Mouse (Mus musculus) heart, embryonic 13.5 days (tissue): ENCODE results near the gene Sept5. TPM values are rescaled to one million over a fixed set of nuclear protein-coding genes. Genes with fewer than 3 reads are reported as not detected.

Source experiments
- ATAC-seq: fragments of 200-750 bp; cut with Nextera tagmentation; 2 replicates; pipeline ENCODE4 v1.8.0; 2017; ENCODE audit warnings: moderate TSS enrichment; ENCODE audit not compliant: insufficient number of reproducible peaks, low FRiP score, low TSS enrichment; ENCODE audit errors: extremely low read depth
- H3K27ac ChIP-seq: fragments of 300-500 bp; sonication (generic); replicated peaks from 2 replicates; pipeline ENCODE4 v1.5.1; 2015; ENCODE audit warnings: moderate library complexity, mild to moderate bottlenecking, inconsistent platforms
- H3K27me3 ChIP-seq: fragments of 300-500 bp; sonication (generic); replicated peaks from 2 replicates; pipeline ENCODE4 v1.6.1; 2015; ENCODE audit warnings: mild to moderate bottlenecking, inconsistent platforms
- H3K36me3 ChIP-seq: fragments of 300-500 bp; sonication (generic); 2 replicates; pipeline ENCODE4 v1.6.1; 2015; ENCODE audit warnings: mild to moderate bottlenecking, inconsistent platforms
- H3K4me1 ChIP-seq: fragments of 300-500 bp; sonication (generic); 2 replicates; pipeline ENCODE4 v1.6.1; 2015; ENCODE audit warnings: inconsistent platforms
- H3K4me2 ChIP-seq: fragments of 300-500 bp; sonication (generic); 2 replicates; pipeline ENCODE4 v1.6.1; 2015; ENCODE audit warnings: inconsistent platforms, mild to moderate bottlenecking, moderate library complexity
- H3K4me3 ChIP-seq: fragments of 300-500 bp; sonication (generic); 2 replicates; pipeline ENCODE4 v1.5.1; 2015; ENCODE audit warnings: moderate library complexity, mild to moderate bottlenecking, inconsistent platforms
- H3K9ac ChIP-seq: fragments of 300-500 bp; sonication (generic); 2 replicates; pipeline ENCODE4 v1.6.1; 2015; ENCODE audit warnings: inconsistent platforms, mild to moderate bottlenecking, moderate library complexity
- H3K9me3 ChIP-seq: fragments of 300-500 bp; sonication (generic); 2 replicates; pipeline ENCODE4 v1.6.1; 2016; ENCODE audit warnings: inconsistent platforms
- WGBS: fragments of 180-500 bp; shearing (Covaris S2); methylation state at CpG from one replicate; pipeline ENCODE4 v1.1.7; 2015; ENCODE audit warnings: mixed read lengths; 5-methylcytosine and 5-hydroxymethylcytosine counted together
- polyA plus RNA-seq: library from polyadenylated mRNA; unstranded; fragments of >200 nt; fragmentation: Nextera tagmentation; extraction: Ambion mirVana; gene quantifications from 2 replicates; pipeline ENCODE4 v1.2.1, GENCODE M21; 2015

Gene Sept5
- polyA plus RNA-seq, 1 experiment from 2014 or later = 8.8 TPM

GRCm38 (mm10) chr16:18581050-18581622 lies 48.6 kb downstream of the Sept5 start:
- ATAC-seq = no peak
- 12% methylated on average over 21 of the region's 21 CpGs for WGBS
- no peaks in the 10 kb centered on the region for H3K36me3 ChIP-seq
- H3K27ac ChIP-seq = no peak overlapping the region
- peaks cover 29% of the 10 kb centered on the region for H3K4me1 ChIP-seq
- peak overlapping the region; percentile 51 for H3K9ac ChIP-seq
- no peaks in the 10 kb centered on the region for H3K9me3 ChIP-seq
- H3K4me3 ChIP-seq = peak overlapping the region; percentile 52
- peak overlapping the region; percentile 77 for H3K4me2 ChIP-seq
- peaks cover 93% of the 10 kb centered on the region for H3K27me3 ChIP-seq

- Histone ChIP-seq H3K4me3 (no peak overlapping the region), H3K9ac (no peak overlapping the region), H3K36me3 (no peaks in the 10 kb centered on the region), H3K9me3 (no peaks in the 10 kb centered on the region), H3K4me2 (no peak overlapping the region), H3K27ac (no peak overlapping the region), H3K4me1 (peaks cover 23% of the 10 kb centered on the region), H3K27me3 (peaks cover 90% of the 10 kb centered on the region)
- 20% methylated on average over 2 of the region's 2 CpGs for WGBS
- ATAC-seq = no peak
Observed at GRCm38 (mm10) chr16:18580389-18580788, 49.4 kb downstream of the Sept5 start.

- ATAC-seq = no peak
Observed at GRCm38 (mm10) chr16:18577599-18578160, 52.1 kb downstream of the Sept5 start.

DNA sequence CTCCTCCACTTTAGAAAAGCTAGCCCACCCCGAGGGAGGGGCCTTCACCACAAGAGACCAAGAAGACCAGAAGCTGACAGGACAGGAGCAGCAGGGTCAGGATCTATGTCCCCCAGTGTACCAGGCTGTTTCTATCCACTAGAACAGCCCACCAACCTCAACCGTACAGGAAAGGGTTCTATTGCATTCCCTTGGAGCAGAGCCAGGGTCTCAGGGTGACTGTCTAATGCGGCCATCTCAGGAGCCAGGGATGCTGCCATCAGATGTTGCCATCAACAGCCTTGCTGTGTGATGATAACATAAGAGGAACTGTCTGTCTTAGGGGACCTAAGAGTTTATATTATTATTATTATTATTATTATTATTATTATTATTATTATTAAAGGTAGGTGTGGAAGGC lies 52.7 kb downstream of the Sept5 start:
- Histone ChIP-seq H3K27me3 (peaks cover 68% of the 10 kb centered on the region), H3K4me3 (no peak overlapping the region), H3K4me1 (peaks cover 16% of the 10 kb centered on the region), H3K4me2 (no peak overlapping the region), H3K27ac (no peak overlapping the region), H3K9ac (no peak overlapping the region), H3K9me3 (no peaks in the 10 kb centered on the region), H3K36me3 (no peaks in the 10 kb centered on the region)
- 30% methylated on average over 3 of the region's 3 CpGs for WGBS
- no peak for ATAC-seq

More at GRCm38 (mm10) chr16:18577599-18578160, 52.1 kb downstream of the Sept5 start:
- Histone ChIP-seq H3K27me3 (peaks cover 74% of the 10 kb centered on the region), H3K9me3 (no peaks in the 10 kb centered on the region), H3K4me2 (no peak overlapping the region), H3K36me3 (no peaks in the 10 kb centered on the region), H3K27ac (no peak overlapping the region), H3K9ac (no peak overlapping the region; the same call in 1 of the 2 replicates), H3K4me3 (no peak overlapping the region), H3K4me1 (peaks cover 22% of the 10 kb centered on the region)
- 24% methylated on average over 5 of the region's 5 CpGs for WGBS

DNA sequence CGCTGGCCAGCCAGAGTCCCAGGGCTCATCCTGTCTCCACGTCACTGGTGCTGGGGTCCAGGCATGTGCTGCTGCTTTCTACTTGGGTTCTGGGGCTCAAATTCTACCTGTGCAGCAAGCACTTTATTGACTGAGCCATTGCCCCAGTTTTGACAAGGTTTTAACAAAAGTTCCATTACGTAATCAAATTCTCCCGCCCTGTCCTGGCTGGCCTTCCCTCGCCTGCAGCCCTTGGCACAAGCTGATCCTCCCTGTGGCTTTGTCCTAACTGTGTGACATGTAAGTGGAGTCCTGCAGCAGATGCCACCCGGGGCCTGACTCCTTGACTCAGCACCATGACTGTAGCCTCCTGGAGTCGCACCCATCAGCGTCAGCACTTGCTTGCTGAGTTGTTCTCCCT lies 55.6 kb downstream of the Sept5 start:
- 61% methylated on average over 8 of the region's 8 CpGs for whole genome bisulfite sequencing
- no peaks in the 10 kb centered on the region for H3K4me1 ChIP-seq
- peaks cover 39% of the 10 kb centered on the region for H3K27me3 ChIP-seq
- H3K9ac ChIP-seq = no peak overlapping the region
- no peak overlapping the region for H3K27ac ChIP-seq
- H3K4me2 ChIP-seq = no peak overlapping the region
- no peaks in the 10 kb centered on the region for H3K9me3 ChIP-seq
- no peak; the same call in 1 of the 2 replicates for ATAC-seq
- H3K36me3 ChIP-seq = no peaks in the 10 kb centered on the region
- H3K4me3 ChIP-seq = no peak overlapping the region

Other genes with a start within 250 kb of the Sept5 start
- 34.5 and 37.4 TPM in 2 replicates for gene Txnrd2, start 203.6 kb downstream of the Sept5 start, polyA plus RNA-seq
- gene Comt, start 203.1 kb downstream of the Sept5 start, polyA plus RNA-seq = 101 and 108 TPM in 2 replicates
- gene Gnb1l, start 131.2 kb downstream of the Sept5 start, polyA plus RNA-seq = 8.7 and 9.1 TPM in 2 replicates
- 1.5 and 1.7 TPM in 2 replicates for gene Rtl10, start 131.1 kb downstream of the Sept5 start, polyA plus RNA-seq
- gene Tbx1, start 39.3 kb downstream of the Sept5 start, polyA plus RNA-seq = 0.42 and 1.1 TPM in 2 replicates
- 4.4 and 6.1 TPM in 2 replicates for gene Gp1bb, start 7.6 kb downstream of the Sept5 start, polyA plus RNA-seq
- gene Gm49601, start 3.5 kb downstream of the Sept5 start, polyA plus RNA-seq = 1.4 and 1.8 TPM in 2 replicates
- gene Cldn5, start 146.9 kb upstream of the Sept5 start, polyA plus RNA-seq = 17.2 and 18.0 TPM in 2 replicates
- 64.8 and 68.0 TPM in 2 replicates for gene Ufd1, start 181.8 kb upstream of the Sept5 start, polyA plus RNA-seq
- 34.4 and 36.1 TPM in 2 replicates for gene Cdc45, start 182.0 kb upstream of the Sept5 start, polyA plus RNA-seq
- gene 2510002D24Rik, start 206.6 kb upstream of the Sept5 start, polyA plus RNA-seq = 33.3 and 43.3 TPM in 2 replicates
- gene Gm28539, start 206.6 kb upstream of the Sept5 start, polyA plus RNA-seq = not detected in 2 replicates
- 90.3 and 103 TPM in 2 replicates for gene Mrpl40, start 246.9 kb upstream of the Sept5 start, polyA plus RNA-seq
- gene Hira, start 247.1 kb upstream of the Sept5 start, polyA plus RNA-seq = 11.0 and 11.8 TPM in 2 replicates